Mouse (Mus musculus) granulocyte monocyte progenitor cell, adult 5-6 weeks (primary cell): ENCODE data around the gene Arhgap42. TPM values are rescaled to one million over a fixed set of nuclear protein-coding genes. Genes with fewer than 3 reads are reported as not detected.

Source experiments
- ATAC-seq: replicated peaks from 2 replicates; pipeline ENCODE4 v1.8.0; 2016; ENCODE audit warnings: mild to moderate bottlenecking, moderate TSS enrichment, inconsistent platforms; ENCODE audit not compliant: poor library complexity, severe bottlenecking
- total RNA-seq, 2 experiments: library from RNA; stranded (forward) in 1 of 2; stranded (reverse) in 1 of 2; fragments of 200-712, 200-1000 nt in 1 of 2; fragments of >200 nt in 1 of 2; fragmentation: Nextera tagmentation in 1 of 2; gene quantifications; 2 replicates each; pipeline ENCODE4 v1.2.3; 2014 to 2017

The Arhgap42 gene
- total RNA-seq (2014; fragmentation: Nextera tagmentation) (not detected in 2 replicates), total RNA-seq (2017) (not detected in 2 replicates)

DNA sequence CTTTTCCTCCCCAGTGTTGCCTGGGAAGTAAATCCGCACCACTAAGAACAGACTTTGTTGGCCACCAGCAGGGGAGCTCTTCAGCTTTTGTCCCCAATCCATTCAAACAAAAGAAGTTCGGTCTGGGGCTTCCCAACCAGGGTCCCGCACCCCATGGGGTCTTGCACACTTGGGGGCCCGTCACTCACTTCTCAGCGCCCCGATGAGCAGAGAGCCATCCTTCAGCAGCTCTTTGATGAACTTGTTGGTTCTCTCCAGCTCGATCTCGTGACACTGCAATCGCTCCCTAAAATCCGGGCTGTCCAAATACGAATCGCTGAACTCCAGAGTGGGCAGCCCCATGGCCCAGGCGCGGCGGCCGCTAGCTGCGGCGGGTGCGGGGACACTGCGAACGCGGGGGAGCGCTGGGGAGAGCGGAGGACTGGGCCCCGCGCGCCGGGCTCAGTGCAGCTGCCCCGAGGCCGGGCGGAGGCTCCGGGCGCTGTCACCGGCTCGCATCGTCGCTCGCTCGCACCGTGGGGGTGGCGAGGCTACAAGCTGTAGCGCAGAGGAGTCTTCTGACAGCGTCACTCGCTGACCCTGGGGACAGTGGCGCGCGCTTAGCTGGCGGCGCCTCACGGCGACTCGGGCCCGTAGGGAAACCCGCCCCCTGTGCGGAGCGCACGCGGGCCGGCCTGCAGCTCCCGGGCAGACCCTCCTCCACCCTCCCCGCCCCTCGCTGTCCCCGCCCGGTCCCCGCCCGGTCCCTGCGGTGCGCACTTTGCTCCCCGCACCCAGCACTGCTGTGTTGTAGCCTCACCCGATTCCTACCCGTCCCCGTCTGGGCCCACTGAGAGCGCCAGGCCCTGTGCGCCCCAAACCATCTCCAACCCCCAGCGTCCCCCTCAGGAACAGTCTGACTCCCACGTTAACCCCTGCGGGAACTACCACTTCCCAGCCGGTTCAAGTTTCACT is at the start of gene Arhgap42:
Arhgap42 (minus strand) TSS at position 664 of the 954 bp plus-strand sequence.
- peak; percentile 68 for ATAC-seq

DNA sequence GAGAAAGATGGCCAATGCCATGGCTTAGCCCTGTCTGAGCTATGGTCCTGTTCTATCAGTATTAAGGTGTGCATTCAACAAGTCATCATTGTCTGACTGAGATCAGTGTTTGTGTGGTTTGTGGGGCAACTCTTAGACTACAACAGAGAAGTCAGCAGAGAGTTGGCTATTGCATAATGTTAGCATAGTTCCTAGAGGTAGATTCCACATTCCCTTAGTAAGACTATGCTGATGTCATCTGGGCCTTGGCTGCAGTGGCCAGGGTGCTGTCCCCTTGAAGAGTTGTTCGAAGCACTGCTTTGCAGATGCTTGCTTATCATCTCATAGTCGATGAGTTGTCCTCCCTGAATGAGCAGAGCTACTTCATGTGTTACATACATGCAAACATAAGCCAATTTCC is 49.2 kb upstream of the Arhgap42 start:
- ATAC-seq: no peak

DNA sequence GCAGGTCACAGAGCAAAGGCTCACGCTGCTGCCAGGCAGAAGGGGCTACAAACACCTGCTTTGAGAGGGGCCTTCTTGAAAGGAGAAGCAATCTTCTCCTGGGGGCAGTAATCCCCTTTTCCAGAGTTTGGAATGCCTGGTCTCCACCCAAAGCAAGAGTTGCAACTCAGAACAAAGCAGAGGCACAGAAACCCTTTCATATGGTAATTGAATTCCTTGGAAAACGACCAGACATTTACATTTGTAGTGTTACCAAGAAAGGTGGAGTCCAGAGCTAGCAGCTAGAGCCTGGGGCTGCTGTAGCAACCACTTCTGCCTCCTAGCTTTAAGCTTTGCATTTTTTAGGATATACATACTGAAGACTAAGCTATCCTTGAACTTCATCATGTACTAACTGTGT is 30.4 kb upstream of the Arhgap42 start:
- ATAC-seq: no peak

DNA sequence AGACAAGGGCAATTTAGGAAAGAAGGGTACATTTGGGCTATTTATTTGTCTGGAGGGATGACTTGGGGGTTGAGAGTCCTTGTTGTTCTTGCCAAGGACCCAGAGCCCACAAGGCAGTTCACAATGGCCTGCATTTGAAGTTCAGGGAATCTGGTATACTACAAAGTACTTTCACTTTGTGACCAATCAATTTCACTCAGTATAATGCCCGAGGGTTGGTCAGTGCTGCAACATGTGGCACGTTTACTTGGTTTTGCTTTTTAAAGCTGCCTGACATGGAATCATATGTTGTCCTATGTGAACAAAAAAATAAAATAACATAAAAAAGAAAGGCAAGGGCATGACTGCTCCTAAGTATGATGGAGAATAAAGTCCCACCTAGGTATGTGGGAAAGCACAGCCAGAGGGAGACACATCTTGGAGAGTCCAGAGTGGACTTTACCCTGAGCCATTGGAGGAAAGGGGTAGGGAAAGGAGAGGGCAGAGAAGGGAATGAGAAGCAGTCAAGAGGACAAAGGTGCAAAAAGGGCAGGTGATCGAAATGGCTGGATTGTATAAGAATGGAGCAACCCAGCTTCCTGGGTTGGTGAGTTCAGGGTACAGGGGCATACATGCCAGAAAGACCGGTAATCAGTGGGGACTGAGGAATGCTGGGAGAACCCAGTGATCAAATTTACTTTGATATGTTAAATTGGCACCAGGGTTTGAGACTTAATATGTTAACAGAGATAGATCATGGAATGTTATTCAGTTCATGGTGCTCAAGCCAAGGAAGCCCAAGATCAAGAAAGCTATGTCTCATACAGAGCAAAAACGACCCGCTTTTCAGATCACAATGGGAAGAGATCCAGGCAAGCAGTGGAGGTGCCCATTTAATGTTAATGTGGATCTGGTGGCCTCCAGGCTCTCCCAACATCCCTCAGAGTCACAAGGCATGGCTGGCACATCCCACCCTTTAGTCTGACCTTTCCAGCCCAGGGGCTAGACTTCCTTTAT is 29.0 kb upstream of the Arhgap42 start:
- no peak for ATAC-seq

DNA sequence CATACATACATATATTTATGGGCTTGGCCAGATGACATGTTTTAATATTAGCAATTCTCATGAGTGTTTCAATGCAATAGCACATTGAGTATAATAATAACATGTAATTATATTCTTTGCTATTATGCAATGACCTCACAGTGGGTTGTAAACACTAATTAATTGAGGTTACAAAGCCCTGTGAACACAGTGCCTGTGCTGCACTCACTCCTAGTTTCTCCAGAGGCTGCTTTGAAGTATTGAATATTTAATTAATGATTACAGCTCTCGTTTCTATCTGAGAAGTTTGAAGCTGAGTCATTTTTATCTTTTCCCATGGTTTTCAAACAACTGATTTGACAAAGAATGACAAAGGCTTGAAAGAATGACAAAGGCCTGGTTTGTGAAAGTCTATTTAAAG is 24.6 kb upstream of the Arhgap42 start:
- no peak for ATAC-seq

DNA sequence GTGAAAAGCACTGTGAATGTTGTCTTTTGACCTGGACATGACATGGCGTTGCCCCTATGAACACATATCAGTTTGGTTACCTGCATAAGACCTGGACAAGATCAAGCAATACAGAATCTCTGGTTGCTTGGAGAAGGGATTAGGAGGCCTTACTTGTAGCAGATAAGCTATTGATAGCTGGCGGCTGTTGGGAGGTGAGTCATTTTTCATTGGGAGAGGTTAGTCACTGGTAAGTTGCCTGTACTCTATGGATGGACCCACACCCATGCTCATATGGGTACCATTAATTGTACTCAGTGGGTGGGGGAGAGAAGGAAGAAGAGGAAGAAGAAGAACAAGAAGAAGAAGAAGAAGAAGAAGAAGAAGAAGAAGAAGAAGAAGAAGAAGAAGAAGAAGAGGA is 23.6 kb upstream of the Arhgap42 start:
- no peak for ATAC-seq

DNA sequence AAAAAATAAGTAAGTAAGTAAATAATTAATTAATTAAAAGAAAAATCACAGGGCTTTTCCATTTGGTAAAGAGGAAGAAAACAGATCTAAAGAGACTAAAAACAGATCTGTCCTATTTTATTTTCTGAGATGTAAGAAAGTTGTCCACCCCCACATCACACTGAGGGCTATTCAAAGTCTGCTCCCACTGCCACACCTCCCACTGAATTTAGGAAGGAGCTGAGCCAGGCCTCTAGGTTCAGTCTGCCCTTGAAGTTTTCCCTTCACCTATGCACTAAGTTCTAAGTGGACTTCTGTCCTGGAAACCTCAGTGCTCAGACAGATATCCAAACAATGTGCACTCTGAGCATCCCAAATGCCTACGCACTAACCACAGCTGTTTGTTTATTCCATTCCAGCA is 15.9 kb upstream of the Arhgap42 start:
- no peak for ATAC-seq

DNA sequence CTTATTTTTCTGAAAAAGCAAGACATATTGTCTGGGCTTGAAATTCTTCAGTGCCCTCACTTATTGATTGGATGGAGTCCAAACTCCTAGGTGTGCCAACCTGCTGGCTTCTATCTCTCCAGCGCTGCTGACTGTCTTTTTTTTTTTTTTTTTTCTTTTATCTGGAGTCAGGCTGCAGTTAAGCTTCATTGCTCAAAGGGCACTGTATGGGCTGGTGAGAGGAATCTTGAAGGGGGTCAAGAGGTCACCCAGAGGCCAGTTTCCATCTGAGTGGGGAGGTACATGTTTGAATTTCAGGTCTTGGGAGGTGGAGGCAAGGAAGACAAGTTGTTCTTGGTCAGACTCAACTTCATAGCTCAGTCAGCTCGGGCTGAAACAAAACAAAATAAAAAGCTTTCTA is 9.6 kb upstream of the Arhgap42 start:
- ATAC-seq: no peak

DNA sequence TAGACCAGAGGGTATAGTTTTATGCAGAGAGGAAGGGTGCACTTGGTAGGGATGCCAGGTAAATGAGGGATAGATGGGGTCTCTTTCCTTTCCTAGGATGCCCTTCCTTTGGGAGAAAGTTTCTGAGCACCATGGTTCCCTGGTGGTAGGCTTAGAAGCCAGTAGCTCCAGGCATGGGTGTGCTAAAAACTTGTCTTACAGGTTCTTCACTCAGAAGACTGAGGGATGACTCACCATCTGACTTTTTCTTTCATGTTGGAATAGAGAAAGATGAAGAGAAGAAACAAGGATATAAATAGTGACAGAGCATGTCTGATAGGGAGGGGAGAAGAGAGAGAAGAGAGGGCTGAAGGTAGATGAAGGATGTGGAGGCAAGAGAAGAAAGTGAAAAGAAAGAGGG is 7.1 kb upstream of the Arhgap42 start:
- ATAC-seq: no peak

DNA sequence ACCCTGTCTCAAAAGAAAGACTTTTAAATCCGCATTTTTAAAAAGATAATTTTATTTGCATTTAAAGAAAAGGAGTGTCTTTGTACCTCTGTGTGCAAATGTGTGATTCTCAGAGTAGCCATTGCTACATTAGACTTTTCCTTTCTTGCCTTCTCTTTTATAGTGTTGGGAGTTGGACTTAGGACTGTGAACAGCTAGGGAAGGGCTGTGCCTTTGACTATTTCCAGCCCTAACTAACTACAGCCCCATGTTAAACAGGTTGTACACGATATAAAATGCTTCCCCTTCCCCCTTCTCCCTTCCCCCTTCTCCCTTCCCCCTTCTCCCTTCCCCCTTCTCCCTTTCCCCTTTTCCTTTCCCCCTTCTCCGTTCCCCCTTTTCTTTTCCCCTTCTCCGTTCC is 4.9 kb upstream of the Arhgap42 start:
- ATAC-seq: no peak

DNA sequence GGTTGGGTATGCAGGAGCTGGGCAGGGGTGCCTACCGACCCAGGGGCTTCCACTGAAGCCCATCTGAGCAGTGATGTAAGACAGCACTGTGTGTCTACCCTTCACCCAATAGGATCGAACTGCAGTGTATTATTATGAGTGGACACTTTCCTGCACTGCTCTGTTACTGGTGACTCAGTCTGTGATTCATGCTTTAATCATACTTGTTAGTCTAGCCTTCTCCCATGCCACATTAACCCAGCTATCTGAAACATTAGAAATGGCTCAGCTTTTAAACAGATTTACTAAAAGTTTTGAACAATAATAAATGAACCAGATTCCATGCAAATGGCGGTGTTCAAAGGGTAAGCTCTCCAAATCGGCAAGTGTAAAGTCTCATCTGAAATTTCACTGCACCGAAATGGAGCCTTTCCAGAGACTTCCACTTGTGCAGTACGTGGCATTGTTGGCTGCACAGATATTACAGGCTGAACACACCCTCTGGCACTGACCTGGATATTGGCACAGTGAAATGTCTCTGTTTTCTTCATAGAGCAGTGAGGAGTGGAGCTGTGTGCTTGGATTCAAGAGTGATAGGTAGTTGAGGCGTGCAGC is 2.4 kb upstream of the Arhgap42 start:
- ATAC-seq: no peak

DNA sequence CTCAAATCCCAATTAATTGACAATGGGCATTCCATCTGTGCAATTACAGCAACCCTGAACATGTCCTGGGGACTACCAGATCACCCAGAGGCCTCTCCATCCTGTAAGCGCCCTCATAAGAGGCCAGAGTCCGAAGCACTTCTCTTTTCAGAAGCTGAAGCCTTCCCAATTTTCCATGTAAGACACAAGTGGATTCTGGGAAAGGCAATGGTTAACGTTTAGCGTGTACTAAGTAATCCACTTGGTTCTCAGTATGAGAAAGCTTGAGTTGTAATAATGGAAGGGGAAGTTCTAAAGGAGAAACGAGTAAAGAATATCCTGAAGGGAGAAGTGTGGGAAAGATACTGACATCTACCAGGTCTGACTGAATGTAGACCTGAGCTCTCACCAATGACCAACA is 1.4 kb downstream of the Arhgap42 start:
- no peak for ATAC-seq

DNA sequence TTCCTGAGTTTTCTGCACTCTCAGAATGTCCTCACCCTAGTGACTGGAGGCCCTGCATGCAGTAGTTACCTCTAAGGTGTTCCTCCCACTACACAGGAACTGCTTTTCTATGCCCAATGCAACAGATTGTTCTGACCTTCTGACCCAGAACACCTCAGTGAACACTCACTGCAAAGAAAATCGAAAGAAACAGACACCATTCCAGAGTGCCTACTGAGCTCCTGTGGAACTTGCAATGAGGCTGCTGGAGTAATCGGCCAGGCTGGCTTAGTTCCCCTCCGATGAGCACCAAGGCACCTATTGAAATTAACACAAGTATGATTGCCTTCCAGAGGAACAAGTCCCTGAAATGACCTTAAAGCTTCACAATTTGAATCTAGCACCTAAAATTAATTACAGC is 9.2 kb downstream of the Arhgap42 start:
- no peak for ATAC-seq

DNA sequence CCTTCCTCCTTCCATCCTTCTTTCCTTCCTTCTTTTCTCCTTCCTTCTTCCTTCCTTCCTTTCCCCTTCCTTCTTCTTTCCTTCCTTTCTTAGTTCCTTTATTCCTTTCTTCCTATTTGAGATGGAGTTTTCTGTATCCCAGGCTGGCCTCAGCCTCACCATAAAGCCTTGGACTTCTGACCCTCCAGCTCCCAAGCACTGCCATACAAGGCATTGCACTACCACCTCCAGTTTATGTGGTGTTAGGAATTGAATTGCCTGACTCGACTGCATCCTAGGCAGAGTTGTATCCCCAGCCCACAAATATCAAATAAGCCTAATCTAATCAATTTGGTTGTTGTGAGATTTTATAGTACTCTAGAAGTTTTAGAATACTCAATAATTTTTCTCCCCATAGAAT is 14.1 kb downstream of the Arhgap42 start:
- no peak for ATAC-seq

DNA sequence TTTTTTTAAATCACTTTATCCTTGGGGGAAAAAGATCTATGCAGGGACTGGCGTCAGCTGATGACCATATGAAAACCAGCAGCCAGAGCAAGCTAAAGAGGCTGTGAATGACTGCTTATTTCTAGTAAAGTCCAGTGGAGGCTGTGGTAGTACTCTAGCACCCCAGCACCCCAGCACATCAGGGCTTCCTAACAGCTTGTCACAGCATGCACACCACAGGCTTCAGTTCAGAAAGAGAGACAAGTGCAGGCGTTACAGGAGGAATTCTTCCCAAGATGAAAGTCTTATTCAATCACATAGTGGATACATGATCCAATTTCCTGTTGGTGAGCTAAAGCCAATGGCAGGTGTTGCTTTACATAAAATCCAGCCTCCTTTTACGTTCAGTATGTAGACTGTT is 15.5 kb downstream of the Arhgap42 start:
- ATAC-seq: no peak

DNA sequence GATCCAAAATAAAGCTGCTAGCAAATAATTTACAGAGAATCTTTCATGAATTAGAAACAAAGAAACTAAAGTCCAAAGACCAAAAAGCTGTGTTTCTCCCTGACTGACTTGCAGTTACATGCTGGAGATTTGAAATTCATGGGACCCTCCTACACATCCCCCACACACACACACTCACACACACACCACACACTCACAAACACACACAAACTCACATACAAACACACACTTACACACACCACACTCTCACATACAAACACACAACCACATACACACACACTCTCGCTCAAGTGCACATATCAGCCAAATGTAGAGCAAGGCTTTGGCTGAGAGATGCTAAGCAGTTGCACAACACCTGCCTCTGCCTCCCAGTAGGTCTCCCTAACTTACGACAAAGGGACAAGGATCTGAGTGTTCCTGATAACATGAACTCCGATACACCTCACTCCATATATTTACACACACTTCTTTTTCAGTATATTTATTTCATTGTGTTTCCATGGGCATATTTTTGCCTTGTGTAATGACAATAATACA is 16.9 kb downstream of the Arhgap42 start:
- no peak for ATAC-seq

DNA sequence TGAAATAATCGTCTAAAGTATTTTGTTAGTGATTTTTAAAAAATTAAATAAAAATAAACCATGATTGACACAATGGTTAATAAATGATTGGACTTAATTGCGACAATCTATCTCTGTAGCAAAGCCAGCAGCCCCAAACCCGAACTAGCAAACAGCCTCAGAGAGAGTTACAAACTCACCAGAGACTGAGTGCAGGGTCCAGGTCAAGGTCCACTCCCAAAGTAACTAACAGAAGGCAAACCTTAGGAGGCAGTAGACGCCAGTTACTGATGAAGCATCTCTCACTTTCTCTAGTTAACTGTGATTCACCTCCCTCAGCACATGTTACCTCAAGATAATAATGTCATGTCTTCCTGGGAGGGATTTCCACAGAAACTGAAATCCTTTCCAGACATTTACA is 17.7 kb downstream of the Arhgap42 start:
- ATAC-seq: no peak

DNA sequence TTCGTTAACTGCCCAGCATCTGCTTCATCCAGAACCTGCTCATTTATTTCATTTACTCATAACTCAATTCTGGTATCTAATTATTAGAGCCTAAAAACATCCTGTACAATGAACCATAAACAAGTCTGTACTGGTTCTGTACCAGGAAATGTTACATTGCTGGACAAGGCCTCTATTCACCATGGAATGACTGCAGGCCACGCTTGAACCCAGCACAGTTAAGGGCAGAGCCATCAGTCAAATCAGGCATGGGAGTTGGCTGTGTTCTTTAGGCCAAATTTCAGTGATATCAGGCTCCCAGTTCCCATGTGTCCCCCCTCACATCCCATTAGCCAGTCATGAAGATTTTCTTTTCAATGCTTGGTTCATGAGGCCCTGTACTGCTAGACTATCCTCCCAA is 20.6 kb downstream of the Arhgap42 start:
- no peak for ATAC-seq

DNA sequence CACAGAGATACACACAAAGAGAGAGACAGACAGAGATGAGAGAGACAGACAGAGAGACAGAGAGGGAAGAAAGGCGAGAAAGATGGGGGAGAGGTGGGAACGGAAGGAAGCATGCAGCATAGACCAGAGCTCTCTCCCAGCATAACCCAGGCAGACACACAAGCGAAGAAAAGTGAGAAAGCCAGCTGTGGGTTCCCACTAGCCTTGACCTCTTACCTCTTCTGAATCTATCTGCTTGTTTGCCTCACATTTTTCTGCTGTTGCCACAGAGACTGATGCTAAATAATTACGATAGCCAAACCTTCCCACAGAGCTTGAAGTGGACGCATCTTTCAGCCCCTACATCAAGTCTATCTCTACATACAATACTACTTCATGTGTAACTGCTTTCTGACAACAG is 24.1 kb downstream of the Arhgap42 start:
- no peak for ATAC-seq

DNA sequence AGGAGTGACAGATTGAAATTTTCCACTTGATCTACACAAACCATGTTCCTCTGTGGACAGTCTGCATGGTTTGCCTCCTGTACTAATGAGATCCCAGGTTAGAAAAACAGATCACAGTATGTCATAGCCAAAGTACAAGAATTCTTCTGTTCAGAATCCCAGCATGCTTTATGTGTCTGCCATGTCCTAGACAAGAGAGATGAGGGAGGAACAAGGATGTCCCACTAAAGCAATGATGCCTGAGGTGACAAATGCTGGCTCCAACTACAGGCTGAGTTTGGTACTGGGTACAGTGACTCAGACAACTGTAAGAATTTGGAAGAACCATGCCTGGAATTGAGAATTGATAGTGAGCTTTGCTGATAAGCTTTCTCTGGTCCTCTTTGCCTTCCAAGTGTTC is 24.6 kb downstream of the Arhgap42 start:
- no peak for ATAC-seq
